Mouse (Mus musculus) myocyte (in vitro differentiated cells): Measurements from ENCODE around the gene Mrpl2.

Source experiments
- CEBPB ChIP-seq: IDR thresholded peaks from 2 replicates; pipeline ENCODE4 v1.6.1; 2011; ENCODE audit warnings: mild to moderate bottlenecking, moderate library complexity; ENCODE audit not compliant: poor library complexity, insufficient read depth, severe bottlenecking
- E2F4 ChIP-seq: IDR thresholded peaks from one replicate; pipeline ENCODE4 v1.6.1; 2011; ENCODE audit warnings: mild to moderate bottlenecking, control low read depth, moderate library complexity; ENCODE audit not compliant: insufficient read depth
- MAX ChIP-seq: IDR thresholded peaks from one replicate; pipeline ENCODE4 v1.6.1; 2011; ENCODE audit warnings: low read depth, mild to moderate bottlenecking, control low read depth
- MYOG ChIP-seq, 3 experiments: IDR thresholded peaks; one replicate each; pipeline ENCODE4 v1.6.1; 2011; ENCODE audit warnings: control low read depth in 2 of 3, low read depth in 2 of 3, mild to moderate bottlenecking in 2 of 3; ENCODE audit not compliant: insufficient read length in 2 of 3, control insufficient read depth in 1 of 3, insufficient read depth in 1 of 3
- POLR2A ChIP-seq: IDR thresholded peaks from one replicate; pipeline ENCODE4 v1.6.1; 2011; ENCODE audit warnings: low read depth, mild to moderate bottlenecking, control low read depth, moderate library complexity; ENCODE audit not compliant: insufficient read length
- POLR2AphosphoS2 ChIP-seq: IDR thresholded peaks from one replicate; pipeline ENCODE4 v1.6.1; 2011; ENCODE audit warnings: low read depth, control low read depth; ENCODE audit not compliant: insufficient read length
- SRF ChIP-seq: IDR thresholded peaks from one replicate; pipeline ENCODE4 v1.6.1; 2011; ENCODE audit warnings: low read depth; ENCODE audit not compliant: control insufficient read depth, insufficient read length
- TCF12 ChIP-seq: IDR thresholded peaks from one replicate; pipeline ENCODE4 v1.6.1; 2011; ENCODE audit warnings: mild to moderate bottlenecking, control low read depth; ENCODE audit not compliant: poor library complexity, insufficient read depth, severe bottlenecking
- USF1 ChIP-seq: IDR thresholded peaks from one replicate; pipeline ENCODE4 v1.6.1; 2011; ENCODE audit warnings: low read depth, mild to moderate bottlenecking, control low read depth, moderate library complexity

- TF ChIP-seq TCF12, result no peak
- TF ChIP-seq POLR2A, result no peak
- TF ChIP-seq USF1, result no peak
- TF ChIP-seq SRF, result no peak
- TF ChIP-seq MAX, result no peak
- no peak for TF ChIP-seq E2F4
- TF ChIP-seq CEBPB, result no peak
- TF ChIP-seq MYOG (IDR thresholded peaks at IDR 0.05; ENCODE audit: control insufficient read depth in 1 of 3, insufficient read depth in 1 of 3, insufficient read length in 2 of 3, low read depth in 2 of 3), result no peak
- no peak for TF ChIP-seq POLR2AphosphoS2
Observed at GRCm38 (mm10) chr17:46644152-46644805, 1.8 kb upstream of the Mrpl2 start.
